Mouse (Mus musculus) left cerebral cortex, adult 2 months (tissue): ENCODE measurements at regions not wholly inside any gene's neighbourhood (a gene's known extent, or its start where the extent isn't known, plus 50 kb on each side); places are given as distances from the start of the nearest gene placed in this dataset.

Experiments used
- DNase-seq, 2 experiments: peaks; one replicate each; pipeline ENCODE4 v3.0.0; 2021 to 2022; ENCODE audit warnings: low spot score in 2 of 2, mixed read lengths in 1 of 2; ENCODE audit errors: extremely low spot score in 1 of 2
- H3K27ac ChIP-seq: fragments of 200-600 bp; 2 replicates; pipeline ENCODE4 v1.8.1; 2022
- H3K4me3 ChIP-seq: fragments of 200-600 bp; 2 replicates; pipeline ENCODE4 v1.8.1; 2022
- CTCF ChIP-seq: fragments of 200-600 bp; IDR thresholded peaks from 2 replicates; pipeline ENCODE4 v1.8.1; 2022; ENCODE audit warnings: antibody characterized with exemption, mild to moderate bottlenecking, moderate library complexity
- intact Hi-C: fragments of 180-260 bp; cut with DNase I; formaldehyde crosslinking; loops from one replicate; pipeline ENCODE4 v1.15.1; 2025

DNA sequence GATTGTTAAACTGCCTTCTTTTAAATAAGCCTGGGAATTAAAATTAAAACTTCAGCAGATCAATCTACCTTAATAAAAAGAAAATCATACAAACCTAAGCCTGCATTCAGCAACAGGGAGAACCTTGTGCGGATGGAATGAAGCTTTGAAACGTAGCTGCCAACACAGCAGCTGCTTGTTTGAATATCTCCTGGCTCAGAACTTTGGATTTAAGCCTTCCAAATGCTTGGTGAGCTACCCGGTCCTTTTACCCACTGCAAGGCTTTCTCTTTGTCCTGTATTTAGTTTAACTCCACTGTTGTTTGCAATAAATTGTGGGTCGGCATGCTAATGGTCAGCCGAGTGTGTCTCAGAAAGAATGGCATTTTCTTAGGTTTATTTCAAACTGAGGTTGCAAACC is 169.7 kb upstream of the Veph1 start:
- no peak for DNase-seq
- intact Hi-C loops, result no loop called here
- no peak overlapping the region for H3K27ac ChIP-seq
- no peak overlapping the region for H3K4me3 ChIP-seq
- no peak for TF ChIP-seq CTCF

DNA sequence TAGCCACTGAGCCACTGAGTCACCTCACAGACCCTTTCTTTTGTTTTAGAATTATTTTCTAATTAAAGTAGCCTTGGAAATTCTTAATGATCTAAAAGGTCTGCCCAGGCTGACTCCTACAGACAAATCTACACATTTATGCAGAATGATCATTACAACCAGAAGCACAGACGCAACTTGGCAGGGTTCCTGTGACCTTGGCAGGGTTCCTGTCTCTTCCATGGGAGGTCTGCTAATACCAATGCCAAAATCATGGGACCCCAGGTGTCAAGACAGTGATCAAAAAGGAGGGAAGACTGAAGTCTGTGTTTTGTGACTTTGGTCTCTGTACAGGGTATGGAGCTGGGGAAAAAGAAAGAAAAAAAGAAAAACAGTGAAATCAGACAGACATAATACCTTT is 168.7 kb upstream of the Veph1 start:
- intact Hi-C loops, result no loop called here
- TF ChIP-seq CTCF, result no peak
- Histone ChIP-seq H3K4me3 (no peak overlapping the region), H3K27ac (no peak overlapping the region)
- DNase-seq, result no peak

- no peak for TF ChIP-seq CTCF
- DNase-seq, result no peak
- H3K27ac ChIP-seq, result no peak overlapping the region
- no peak overlapping the region for H3K4me3 ChIP-seq
- intact Hi-C loops, result no loop called here
These were observed 165.7 kb upstream of the Veph1 start for GRCm38 (mm10) chr3:66462341-66462740.

DNA sequence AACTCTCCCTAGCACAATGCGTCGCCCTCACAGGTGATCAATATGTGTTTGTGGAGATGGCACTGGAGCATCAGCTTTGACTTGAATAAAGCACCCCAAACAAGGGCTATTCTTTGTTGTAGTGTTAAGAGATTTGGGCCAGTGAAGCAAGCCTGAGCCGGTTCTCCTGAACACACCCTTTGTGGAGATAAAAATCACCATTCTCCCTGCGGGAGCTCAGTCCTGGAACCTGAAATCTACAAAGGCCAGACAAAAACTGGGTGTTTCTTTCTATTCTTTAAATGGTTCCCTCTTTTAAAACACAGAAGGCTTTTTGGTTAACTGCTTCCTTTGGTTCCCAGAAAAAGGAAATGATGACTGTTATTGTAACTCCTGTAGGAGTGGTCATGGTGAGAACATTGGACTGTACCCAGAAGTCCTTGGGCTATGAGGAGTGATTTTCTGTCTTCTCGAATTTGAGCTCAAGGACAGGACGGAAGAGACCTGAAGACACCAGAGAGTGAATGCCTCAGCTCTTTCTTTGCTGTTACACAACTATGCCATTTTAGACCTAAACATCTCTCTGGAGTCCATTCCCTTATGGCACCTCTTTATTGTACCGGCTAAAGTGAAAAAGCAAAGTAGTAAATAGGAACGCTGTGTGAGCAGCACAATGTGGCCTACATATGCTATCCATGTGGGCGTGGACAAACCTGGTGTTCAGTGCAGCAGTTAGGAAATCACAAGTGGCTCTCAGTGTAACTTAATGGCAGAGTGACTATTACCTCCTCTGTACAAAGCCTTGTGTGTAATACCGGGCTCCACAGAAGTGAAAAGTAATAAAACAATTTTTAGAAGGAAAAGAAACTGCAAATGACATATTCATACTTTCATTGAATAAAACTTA is 149.9 kb upstream of the Veph1 start:
- Histone ChIP-seq H3K27ac (no peak overlapping the region), H3K4me3 (no peak overlapping the region)
- no peak for TF ChIP-seq CTCF
- DNase-seq, result no peak
- intact Hi-C loops, result loop anchor here (1.0 kb wide), 1 partner anchor 14 kb away; no protein-coding TSS in a partner anchor

DNA sequence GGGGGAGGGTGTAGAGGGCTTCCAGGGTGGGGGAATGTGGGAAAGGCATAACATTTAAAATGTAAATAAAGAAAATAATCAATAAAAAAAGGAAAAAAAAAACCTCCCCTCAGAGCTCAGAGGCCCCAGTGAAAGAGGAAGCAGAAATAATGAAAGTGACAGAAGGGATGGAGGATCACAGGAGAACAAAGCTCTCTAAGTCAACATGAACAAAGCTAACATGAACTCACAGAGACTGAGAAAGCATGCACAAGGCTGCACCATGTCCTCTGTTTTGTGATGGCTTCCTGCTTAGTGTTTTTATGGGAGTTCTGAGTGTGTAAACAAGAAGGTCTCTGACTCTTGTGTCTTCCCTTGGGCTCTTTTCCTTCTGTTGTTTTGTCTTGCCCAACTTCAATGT is 136.6 kb upstream of the Veph1 start:
- Histone ChIP-seq H3K4me3 (no peak overlapping the region), H3K27ac (no peak overlapping the region)
- no peak for TF ChIP-seq CTCF
- DNase-seq, result no peak
- intact Hi-C loops, result no loop called here

GRCm38 (mm10) chr3:66430187-66430586 is 133.6 kb upstream of the Veph1 start:
- Histone ChIP-seq H3K27ac (no peak overlapping the region), H3K4me3 (no peak overlapping the region)
- no peak for TF ChIP-seq CTCF
- intact Hi-C loops, result no loop called here
- DNase-seq, result no peak

DNA sequence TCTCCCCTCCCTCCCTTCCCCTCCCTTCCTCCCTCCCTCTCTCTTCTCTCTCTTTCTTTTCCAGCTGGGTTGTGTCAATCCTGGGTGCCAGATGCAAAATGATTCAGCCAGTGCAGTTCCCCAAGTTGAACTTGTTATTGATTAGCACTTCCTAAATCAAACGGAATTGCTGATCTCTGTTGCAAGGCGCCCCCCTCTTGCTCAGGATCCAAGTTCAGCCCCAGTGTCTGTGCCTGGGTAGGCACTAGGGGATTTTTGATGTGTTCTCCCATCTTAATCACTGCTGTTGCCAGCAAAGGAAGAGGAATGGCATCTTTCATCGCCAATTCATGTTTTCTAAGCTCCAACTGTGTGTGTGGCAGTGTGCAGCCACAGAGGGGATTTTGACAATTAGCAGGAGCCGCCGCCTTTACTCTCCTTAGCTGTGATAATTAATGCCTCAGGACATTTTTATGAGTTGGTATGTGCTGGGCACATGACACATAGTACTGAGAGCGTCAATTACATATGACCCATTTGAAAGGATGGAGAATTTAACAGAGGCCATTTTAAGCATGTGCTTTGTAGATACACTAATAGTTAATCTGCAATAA is 125.9 kb upstream of the Veph1 start:
- H3K27ac ChIP-seq, result no peak overlapping the region
- intact Hi-C loops, result no loop called here
- no peak for DNase-seq
- no peak for TF ChIP-seq CTCF
- H3K4me3 ChIP-seq, result no peak overlapping the region

- Histone ChIP-seq H3K4me3 (peak overlapping the region; percentile 35), H3K27ac (no peak overlapping the region)
- peak; percentile 35 to 54 for DNase-seq
- peak; percentile 66 for TF ChIP-seq CTCF
- intact Hi-C loops, result loop anchor here (2.0 to 5.0 kb wide), 3 partner anchors 562 to 856 kb away; no protein-coding TSS in a partner anchor
These were observed 114.2 kb upstream of the Veph1 start for GRCm38 (mm10) chr3:66410706-66411277.

GRCm38 (mm10) chr3:66408791-66409190 is 112.2 kb upstream of the Veph1 start:
- intact Hi-C loops, result loop anchor here (1.0 kb wide), 1 partner anchor 936 kb away; no protein-coding TSS in a partner anchor
- TF ChIP-seq CTCF, result no peak
- Histone ChIP-seq H3K27ac (no peak overlapping the region), H3K4me3 (no peak overlapping the region)
- DNase-seq, result no peak

DNA sequence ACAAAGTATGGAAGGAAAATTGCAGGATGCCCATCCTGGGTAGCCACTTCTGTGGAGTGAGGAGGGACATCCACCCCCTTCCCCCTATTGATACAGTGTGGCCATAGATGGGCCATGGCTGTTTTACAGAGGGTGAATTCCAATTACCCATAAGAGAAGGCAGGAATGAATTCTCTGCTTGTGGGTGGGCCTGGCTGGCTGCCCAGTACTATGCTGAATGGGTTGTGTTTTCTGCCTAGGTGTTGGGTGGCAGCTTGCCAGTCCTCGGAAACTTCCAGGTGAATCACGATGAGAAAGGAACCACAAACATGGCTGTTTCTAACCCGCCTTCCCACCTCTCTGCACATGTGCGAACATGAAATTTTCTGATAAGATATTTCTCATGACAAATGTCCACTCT is 109.0 kb upstream of the Veph1 start:
- DNase-seq, result peak in 1 of 2 experiments; percentile 18
- TF ChIP-seq CTCF, result no peak
- intact Hi-C loops, result no loop called here
- H3K27ac ChIP-seq, result no peak overlapping the region
- H3K4me3 ChIP-seq, result no peak overlapping the region

DNA sequence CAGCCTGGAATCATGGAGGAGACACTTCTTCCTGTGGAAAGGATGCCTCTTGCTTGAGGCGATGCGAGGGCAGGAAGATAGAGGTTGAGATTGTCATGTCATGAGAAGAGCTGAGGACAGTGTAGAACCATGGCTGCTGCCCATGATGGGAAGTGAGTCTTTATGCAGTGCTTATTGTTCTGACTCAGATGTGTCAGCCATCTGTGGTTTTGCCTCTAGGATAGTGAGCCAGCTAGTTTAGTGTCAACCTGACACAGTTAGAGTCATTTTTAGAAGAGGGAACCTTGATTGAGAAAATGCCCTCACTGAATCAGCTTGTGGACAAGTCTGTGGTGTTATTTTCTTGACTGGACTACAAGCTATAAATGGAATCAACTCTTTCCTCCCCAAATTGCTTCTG is 107.1 kb upstream of the Veph1 start:
- TF ChIP-seq CTCF, result no peak

DNA sequence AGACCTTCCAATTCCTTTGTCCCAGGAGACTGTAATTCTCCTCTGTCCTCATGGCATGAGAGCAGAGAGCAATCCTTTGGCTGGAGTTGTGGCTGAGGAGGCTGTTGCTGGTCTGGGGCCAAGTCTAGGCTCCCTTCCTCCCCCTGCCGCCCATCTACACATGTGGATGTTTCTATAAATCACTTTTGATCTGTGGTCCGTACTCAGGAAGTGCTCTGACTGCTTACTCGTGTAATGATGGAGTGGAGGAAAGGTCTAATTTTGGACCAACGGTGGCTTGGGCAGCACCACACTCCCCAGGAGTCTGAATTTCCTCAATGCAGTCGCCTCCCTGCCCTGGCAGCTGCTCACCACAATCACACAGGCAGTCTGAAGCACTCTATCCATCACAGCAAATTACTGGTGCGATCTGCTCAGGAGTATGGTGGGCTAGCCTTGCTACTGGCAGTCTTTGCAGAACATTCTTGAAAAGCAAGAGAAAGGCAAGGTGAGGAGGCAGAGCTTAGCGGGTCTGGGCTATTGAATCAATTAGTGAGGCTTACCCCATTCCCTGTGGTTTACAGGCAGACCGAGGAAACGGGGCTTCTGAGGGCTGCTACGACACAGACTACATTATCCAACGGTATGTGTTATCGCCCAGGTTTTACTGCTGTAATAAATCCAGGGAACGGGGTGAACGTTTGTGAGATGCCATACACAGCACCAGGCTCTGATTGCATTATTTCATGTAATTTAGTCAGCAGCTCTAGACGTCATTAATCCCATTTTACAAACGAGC is 104.3 kb upstream of the Veph1 start:
- no peak overlapping the region for H3K27ac ChIP-seq
- intact Hi-C loops, result no loop called here
- DNase-seq, result no peak
- H3K4me3 ChIP-seq, result no peak overlapping the region
- no peak for TF ChIP-seq CTCF

More for the DNA sequence above, 107.1 kb upstream of the Veph1 start:
- DNase-seq, result no peak
- Histone ChIP-seq H3K27ac (no peak overlapping the region), H3K4me3 (no peak overlapping the region)
- intact Hi-C loops, result no loop called here
